Mouse (Mus musculus) small intestine, adult 2 months (tissue): ENCODE results near the gene Il17c.

Experiments used
- CTCF ChIP-seq: fragments of 200-500 bp; IDR thresholded peaks from 2 replicates; pipeline ENCODE4 v1.5.1; 2012; ENCODE audit warnings: low read depth, mild to moderate bottlenecking, control low read depth, inconsistent platforms, low read length, moderate library complexity, mixed read lengths; ENCODE audit not compliant: insufficient replicate concordance, insufficient read length; ENCODE audit errors: extremely low read depth
- POLR2A ChIP-seq: fragments of 200-500 bp; IDR thresholded peaks from 2 replicates; pipeline ENCODE4 v1.6.1; 2012; ENCODE audit warnings: low read depth, mild to moderate bottlenecking, control low read depth, inconsistent platforms, low read length, moderate library complexity

DNA sequence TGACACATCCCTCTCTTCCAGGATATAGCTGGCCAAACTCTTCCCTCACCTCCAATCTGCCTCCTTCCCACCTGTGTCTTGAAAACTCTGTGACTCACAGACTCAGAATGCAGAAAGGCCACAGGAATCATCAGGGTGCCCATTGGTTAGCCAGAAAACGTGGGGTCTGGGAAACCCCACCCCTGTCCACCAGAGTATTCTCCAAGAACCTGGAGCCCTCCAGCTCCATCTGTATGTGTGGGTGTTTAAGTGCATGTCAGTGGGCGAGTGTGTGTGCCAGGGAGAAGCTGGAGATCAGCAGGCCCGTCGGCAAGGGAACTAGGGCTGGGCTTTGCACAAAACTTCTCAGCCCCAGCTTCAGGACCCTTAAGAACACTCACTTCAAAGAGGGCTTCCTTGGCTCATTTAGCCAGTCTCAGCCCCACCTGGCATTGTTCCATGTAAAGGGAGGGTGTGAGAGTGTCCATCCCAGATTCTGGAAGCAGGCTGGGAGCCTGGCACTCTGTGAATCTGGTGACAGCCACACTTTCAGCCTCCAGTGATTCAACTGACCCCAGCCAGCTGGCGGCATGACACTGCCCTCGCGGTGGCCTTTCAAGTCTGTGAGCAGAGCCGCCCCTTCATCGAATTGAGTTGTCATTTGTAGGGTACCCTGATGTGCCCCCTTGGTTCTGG lies 1.8 kb upstream of the Il17c start:
- no peak for TF ChIP-seq CTCF
- no peak for TF ChIP-seq POLR2A
